Mouse (Mus musculus) lung, embryonic 16.5 days (tissue): ENCODE measurements around the gene Slc16a10. TPM values are rescaled to one million over a fixed set of nuclear protein-coding genes. Genes with fewer than 3 reads are reported as not detected.
A peak's percentile ranks its signal among the peaks of the same experiment; 100 is the strongest.

Source experiments
- ATAC-seq: fragments of 200-750 bp; cut with Nextera tagmentation; 2 replicates; pipeline ENCODE4 v1.8.0; 2017; ENCODE audit warnings: low read depth, mild to moderate bottlenecking, moderate library complexity
- H3K27ac ChIP-seq: fragments of 300-500 bp; sonication (generic); 2 replicates; pipeline ENCODE4 v1.5.1; 2014; ENCODE audit warnings: mild to moderate bottlenecking, control low read depth, low read length
- H3K27me3 ChIP-seq: fragments of 300-500 bp; sonication (generic); 2 replicates; pipeline ENCODE4 v1.6.1; 2014; ENCODE audit warnings: low read depth, low read length, mixed read lengths; ENCODE audit not compliant: control insufficient read depth, insufficient read depth
- H3K36me3 ChIP-seq: fragments of 300-500 bp; sonication (generic); 2 replicates; pipeline ENCODE4 v1.6.1; 2014; ENCODE audit warnings: low read length; ENCODE audit not compliant: control insufficient read depth, insufficient read depth
- H3K4me1 ChIP-seq: fragments of 300-500 bp; sonication (generic); replicated peaks from 2 replicates; pipeline ENCODE4 v1.6.1; 2014; ENCODE audit warnings: low read length, mixed read lengths; ENCODE audit not compliant: control insufficient read depth, insufficient read depth
- H3K4me2 ChIP-seq: fragments of 300-500 bp; sonication (generic); 2 replicates; pipeline ENCODE4 v1.6.1; 2014; ENCODE audit warnings: low read depth, low read length, control low read depth
- H3K4me3 ChIP-seq: fragments of 300-500 bp; sonication (generic); 2 replicates; pipeline ENCODE4 v1.5.1; 2014; ENCODE audit warnings: mild to moderate bottlenecking, low read length, control low read depth
- H3K9ac ChIP-seq: fragments of 300-500 bp; sonication (generic); 2 replicates; pipeline ENCODE4 v1.6.1; 2014; ENCODE audit warnings: low read length, control low read depth
- H3K9me3 ChIP-seq: fragments of 300-500 bp; sonication (generic); 2 replicates; pipeline ENCODE4 v1.6.1; 2016; ENCODE audit warnings: low read length; ENCODE audit not compliant: control insufficient read depth
- WGBS: fragments of 180-500 bp; shearing (Covaris S2); extraction: QIAGEN DNeasy Blood & Tissue Kit; methylation state at CpG from one replicate; pipeline ENCODE4 v1.1.7; 2014; 5-methylcytosine and 5-hydroxymethylcytosine counted together
- polyA plus RNA-seq: library from polyadenylated mRNA; unstranded; fragments of >200 nt; fragmentation: Nextera tagmentation; extraction: Ambion mirVana; gene quantifications from 2 replicates; pipeline ENCODE4 v1.2.1, GENCODE M21; 2015

The Slc16a10 gene
- polyA plus RNA-seq, 1 experiment from 2014 or later, result 5.0 TPM

DNA sequence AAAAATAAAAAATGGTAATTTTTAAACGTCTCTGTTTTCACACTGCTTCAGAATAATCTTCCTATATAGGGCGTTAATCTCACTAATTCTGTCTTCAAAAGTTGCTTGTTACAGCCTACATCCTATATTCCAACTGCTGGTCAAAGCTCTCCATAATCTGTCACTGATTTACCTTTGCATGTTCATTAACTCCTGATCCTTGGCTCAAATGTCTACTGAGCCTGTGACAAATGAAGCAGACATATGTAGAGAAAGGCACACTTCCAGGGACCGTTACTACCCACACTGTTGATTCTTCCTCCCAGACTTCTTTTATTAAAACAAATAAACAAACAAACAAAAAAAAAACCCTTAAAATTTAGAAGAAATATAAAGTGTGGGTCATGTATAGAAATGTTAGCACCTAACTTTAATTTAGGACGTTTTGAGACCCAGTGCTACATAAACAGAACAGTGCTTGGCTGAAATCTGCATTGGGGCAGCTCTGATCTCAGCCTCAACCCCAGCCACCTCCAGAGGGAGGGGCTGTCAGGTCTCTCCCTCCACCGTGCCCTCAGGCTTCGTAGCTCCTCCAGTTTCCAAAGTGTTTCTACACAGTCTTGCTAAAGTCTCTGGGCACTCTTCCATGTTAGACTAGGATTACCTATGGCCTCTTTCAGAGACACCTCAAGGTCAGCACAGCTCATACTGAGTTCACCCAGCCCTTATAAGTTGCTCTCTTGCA lies 83.8 kb downstream of the Slc16a10 start:
- H3K27ac ChIP-seq, result no peak overlapping the region
- H3K4me1 ChIP-seq, result peaks cover 5% of the 10 kb centered on the region
- 51% methylated on average over 6 of the region's 6 CpGs for WGBS
- no peak overlapping the region for H3K9ac ChIP-seq
- no peak overlapping the region for H3K4me3 ChIP-seq
- H3K27me3 ChIP-seq, result no peaks in the 10 kb centered on the region
- H3K9me3 ChIP-seq, result no peaks in the 10 kb centered on the region
- H3K36me3 ChIP-seq, result no peaks in the 10 kb centered on the region
- ATAC-seq, result no peak
- H3K4me2 ChIP-seq, result no peak overlapping the region

DNA sequence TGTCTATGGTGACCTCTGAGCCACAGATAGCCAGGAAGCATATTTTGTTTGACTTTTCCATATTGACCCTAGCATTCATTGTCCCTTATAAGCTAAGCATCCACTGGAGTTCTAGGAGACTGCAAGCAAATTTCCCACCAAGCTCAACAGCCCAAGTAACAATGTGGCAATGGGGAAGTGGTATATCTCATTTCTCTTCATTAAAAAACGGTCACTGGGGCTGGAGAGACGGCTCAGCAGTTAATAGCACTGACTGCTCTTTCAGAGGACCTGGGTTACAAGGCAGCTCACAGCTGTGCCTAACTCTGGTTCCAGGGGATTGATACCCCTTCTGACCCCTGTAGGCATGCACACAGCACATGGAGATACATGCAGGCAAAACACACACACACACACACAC lies 84.4 kb downstream of the Slc16a10 start:
- WGBS, result 59% methylated on average over 2 of the region's 2 CpGs
- Histone ChIP-seq H3K36me3 (no peaks in the 10 kb centered on the region), H3K9ac (no peak overlapping the region), H3K4me2 (no peak overlapping the region), H3K4me3 (no peak overlapping the region), H3K9me3 (no peaks in the 10 kb centered on the region), H3K27me3 (no peaks in the 10 kb centered on the region), H3K4me1 (peaks cover 3% of the 10 kb centered on the region; the same call in 1 of the 2 replicates), H3K27ac (no peak overlapping the region)
- no peak for ATAC-seq

- Histone ChIP-seq H3K27me3 (no peaks in the 10 kb centered on the region), H3K4me1 (no peaks in the 10 kb centered on the region), H3K4me3 (no peak overlapping the region), H3K9ac (no peak overlapping the region), H3K27ac (no peak overlapping the region), H3K9me3 (no peaks in the 10 kb centered on the region), H3K4me2 (no peak overlapping the region), H3K36me3 (no peaks in the 10 kb centered on the region)
- WGBS, result 84% methylated on average over 8 of the region's 8 CpGs
- ATAC-seq, result no peak
Measured at GRCm38 (mm10) chr10:40054455-40054854, 87.6 kb downstream of the Slc16a10 start.

DNA sequence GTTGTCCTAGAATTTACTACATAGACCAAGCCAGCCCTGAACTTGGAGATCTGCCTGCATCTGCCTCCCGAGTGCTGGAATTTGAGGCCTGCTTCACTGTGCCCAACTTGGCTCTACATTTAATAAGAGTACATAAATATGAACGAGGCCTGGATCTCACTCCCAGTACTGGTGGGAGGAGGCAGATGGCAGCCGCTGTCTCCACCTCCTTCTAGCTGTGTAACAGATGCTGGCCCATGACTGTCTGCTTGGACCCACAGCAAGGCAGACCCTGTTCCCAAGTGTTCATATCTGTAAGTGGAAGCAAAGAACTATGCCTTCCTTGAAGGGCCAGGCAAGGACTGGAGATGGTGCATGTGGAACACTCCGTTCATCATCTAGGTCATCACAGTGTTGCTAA lies 88.2 kb downstream of the Slc16a10 start:
- WGBS, result 89% methylated on average over 4 of the region's 4 CpGs
- H3K4me1 ChIP-seq, result no peaks in the 10 kb centered on the region
- no peak overlapping the region for H3K9ac ChIP-seq
- ATAC-seq, result no peak
- H3K4me2 ChIP-seq, result no peak overlapping the region
- H3K27me3 ChIP-seq, result no peaks in the 10 kb centered on the region
- H3K9me3 ChIP-seq, result no peaks in the 10 kb centered on the region
- no peaks in the 10 kb centered on the region for H3K36me3 ChIP-seq
- no peak overlapping the region for H3K4me3 ChIP-seq
- no peak overlapping the region for H3K27ac ChIP-seq

DNA sequence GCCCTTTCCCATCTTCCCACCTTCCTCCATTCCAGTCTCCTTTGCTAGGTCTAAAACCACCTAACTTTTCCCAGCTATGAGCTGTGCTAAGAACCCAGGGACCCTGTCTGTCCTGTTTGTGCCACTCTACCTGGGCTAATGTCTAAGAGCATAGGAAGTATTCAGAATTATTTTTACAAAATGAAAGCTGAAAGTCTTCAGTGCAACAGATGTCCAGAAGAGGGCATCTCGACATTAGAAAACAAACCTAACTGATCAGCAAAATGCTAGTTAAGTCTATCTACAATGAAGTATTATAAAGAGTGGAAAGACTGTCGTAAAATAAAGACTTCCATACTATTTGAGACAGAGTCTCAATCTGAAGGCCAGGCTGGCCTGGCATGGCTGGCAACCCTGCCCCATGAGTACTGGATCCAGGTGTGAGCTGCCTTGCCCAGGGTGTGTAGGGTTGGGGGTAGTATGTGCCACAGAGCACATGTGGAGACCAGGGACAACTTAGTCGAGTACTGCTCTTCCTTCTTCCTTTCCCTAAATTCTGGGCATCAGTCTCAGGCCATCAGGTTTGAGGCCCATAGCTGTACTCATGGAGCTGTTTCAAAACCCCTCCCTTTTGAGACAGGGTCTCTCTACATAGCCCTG lies 88.7 kb downstream of the Slc16a10 start:
- H3K9ac ChIP-seq, result no peak overlapping the region
- no peaks in the 10 kb centered on the region for H3K27me3 ChIP-seq
- H3K9me3 ChIP-seq, result no peaks in the 10 kb centered on the region
- 55% methylated on average over 3 of the region's 3 CpGs for WGBS
- H3K4me2 ChIP-seq, result no peak overlapping the region
- no peak overlapping the region for H3K4me3 ChIP-seq
- ATAC-seq, result peak; percentile 28
- H3K27ac ChIP-seq, result no peak overlapping the region
- H3K4me1 ChIP-seq, result no peaks in the 10 kb centered on the region
- no peaks in the 10 kb centered on the region for H3K36me3 ChIP-seq

GRCm38 (mm10) chr10:40051997-40052396 lies 90.1 kb downstream of the Slc16a10 start:
- Histone ChIP-seq H3K27ac (no peak overlapping the region), H3K4me3 (no peak overlapping the region), H3K4me2 (no peak overlapping the region), H3K36me3 (no peaks in the 10 kb centered on the region), H3K9ac (no peak overlapping the region), H3K9me3 (no peaks in the 10 kb centered on the region), H3K27me3 (no peaks in the 10 kb centered on the region), H3K4me1 (no peaks in the 10 kb centered on the region)
- no peak for ATAC-seq
- 20% methylated on average over 3 of the region's 3 CpGs for WGBS

DNA sequence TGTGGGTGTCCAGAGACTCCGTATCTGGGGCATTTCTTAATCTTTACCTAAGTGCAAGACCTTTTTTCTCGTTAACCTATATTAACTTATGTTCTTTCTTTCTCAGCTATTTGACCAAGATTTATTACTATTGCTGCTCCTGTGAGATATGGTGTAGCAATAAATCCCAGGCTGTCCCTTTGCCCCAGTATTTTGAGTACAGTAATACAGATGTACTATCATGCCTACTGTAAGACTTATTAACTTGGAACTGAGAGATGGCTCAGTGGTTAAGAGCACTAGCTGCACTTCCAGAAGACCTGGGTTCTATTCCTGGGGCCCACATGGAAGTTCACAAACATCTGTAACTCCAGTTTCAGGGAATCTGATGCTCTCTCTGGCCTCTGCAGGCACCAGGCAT lies 91.3 kb downstream of the Slc16a10 start:
- Histone ChIP-seq H3K9ac (no peak overlapping the region), H3K9me3 (no peaks in the 10 kb centered on the region), H3K4me2 (no peak overlapping the region), H3K4me1 (no peaks in the 10 kb centered on the region), H3K36me3 (no peaks in the 10 kb centered on the region), H3K27ac (no peak overlapping the region), H3K27me3 (no peaks in the 10 kb centered on the region), H3K4me3 (no peak overlapping the region)
- no peak for ATAC-seq
- WGBS, result 85% methylated on average over 2 of the region's 2 CpGs

GRCm38 (mm10) chr10:40041339-40041738 lies 100.7 kb downstream of the Slc16a10 start:
- WGBS, result 24% methylated on average over 4 of the region's 4 CpGs
- H3K9ac ChIP-seq, result no peak overlapping the region
- H3K4me1 ChIP-seq, result 0 out of 2 replicates have a peak, but pooled peaks cover 3% of the 10 kb centered on the region
- H3K36me3 ChIP-seq, result no peaks in the 10 kb centered on the region
- H3K9me3 ChIP-seq, result no peaks in the 10 kb centered on the region
- H3K27ac ChIP-seq, result no peak overlapping the region
- no peak overlapping the region for H3K4me2 ChIP-seq
- H3K4me3 ChIP-seq, result no peak overlapping the region
- no peak for ATAC-seq
- H3K27me3 ChIP-seq, result no peaks in the 10 kb centered on the region

DNA sequence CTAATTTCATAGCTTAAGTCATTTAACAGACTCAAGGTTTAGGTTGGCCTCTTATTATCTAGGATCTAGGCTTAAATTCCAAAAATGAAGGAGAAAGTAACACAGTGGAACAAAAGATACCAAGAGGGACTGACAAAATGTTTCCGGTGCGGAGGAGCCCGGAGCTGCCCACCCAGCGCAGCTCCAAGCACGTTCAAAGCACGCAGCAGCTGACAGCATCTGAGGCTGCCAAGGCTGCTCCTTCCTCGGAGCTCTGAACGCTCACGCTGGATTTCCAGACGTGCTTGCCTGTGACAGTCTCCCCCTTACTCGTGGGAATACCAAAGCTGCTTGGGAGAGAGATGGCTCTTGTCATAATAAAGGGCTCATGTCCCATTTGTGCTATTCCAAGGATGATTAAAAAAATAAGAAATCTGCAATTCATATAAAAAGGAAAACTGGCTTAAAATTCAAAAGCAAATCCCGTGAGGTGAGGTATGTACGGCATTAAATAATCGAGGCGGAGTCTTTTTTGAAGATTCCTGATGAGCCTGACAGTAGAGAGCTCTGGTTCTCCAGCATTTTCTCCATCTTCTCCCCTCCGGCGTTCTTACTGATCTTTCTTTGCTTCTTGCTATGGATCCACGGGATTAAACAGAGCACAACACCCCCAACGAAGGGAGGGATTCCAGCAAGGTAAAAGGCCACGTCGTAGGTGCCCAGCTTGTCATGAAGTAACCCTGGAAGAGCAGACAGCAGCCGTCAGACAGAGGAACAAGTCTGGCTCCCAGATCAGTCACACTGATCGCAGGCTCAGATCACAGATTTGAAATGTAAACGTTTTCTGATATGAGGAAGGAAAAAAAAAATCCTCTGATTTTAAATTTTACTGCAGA lies 105.1 kb downstream of the Slc16a10 start:
- no peak for ATAC-seq
- Histone ChIP-seq H3K27ac (no peak overlapping the region), H3K36me3 (no peaks in the 10 kb centered on the region), H3K9ac (no peak overlapping the region), H3K27me3 (no peaks in the 10 kb centered on the region), H3K4me3 (no peak overlapping the region), H3K4me2 (no peak overlapping the region), H3K9me3 (no peaks in the 10 kb centered on the region), H3K4me1 (no peaks in the 10 kb centered on the region)
- 51% methylated on average over 24 of the region's 24 CpGs for WGBS
